In the genomic region with DNA sequence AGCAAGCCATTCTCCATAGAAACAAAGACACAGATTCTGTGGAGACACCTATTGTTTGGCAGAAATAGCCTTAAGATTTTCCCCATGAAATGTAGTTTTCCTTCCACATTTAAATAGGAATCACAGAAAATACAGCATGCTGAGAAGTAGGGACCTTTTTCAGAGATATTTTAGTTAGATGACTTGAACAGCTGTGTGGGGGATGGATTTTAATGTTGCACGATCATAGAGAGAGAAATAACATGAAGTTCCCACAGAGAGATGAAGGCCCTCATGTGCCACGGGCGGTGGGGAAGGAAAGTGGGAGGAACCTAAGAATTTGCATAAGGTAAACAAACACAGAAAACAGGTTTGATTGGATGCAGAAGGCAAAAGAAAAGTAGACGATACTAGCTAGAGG, we compare ENCODE assay signal across 16 mouse cellular contexts.
"Had no signal": no experiment of that assay in that cellular context is flagged by ENCODE, and none has a peak within 500 bp of the region (broad histone marks: within the 10 kb centered on the region; RNA-seq: fewer than 3 reads in every experiment).

No protein-coding gene starts in this region.

- ATAC-seq: liver, postnatal 0 days; lung, postnatal 0 days; midbrain, embryonic 13.5 days; midbrain, embryonic 15.5 days had no signal

- H3K4me3 ChIP-seq: lung, embryonic 15.5 days; megakaryocyte, embryonic 14.5 days; midbrain, embryonic 13.5 days; midbrain, embryonic 15.5 days; neural tube, embryonic 12.5 days had no signal

- DNase-seq: liver, postnatal 0 days; lung, adult 2 months; lung, postnatal 14 days; lung, postnatal 36 days; right cerebral cortex, postnatal 14 days; spleen, adult 18-20 months; thymus, adult 18-20 months; thymus, postnatal 14 days; thymus, postnatal 36 days had no signal

- H3K27ac ChIP-seq: lung, embryonic 15.5 days; macrophage; midbrain, embryonic 13.5 days; midbrain, embryonic 15.5 days; neural tube, embryonic 12.5 days had no signal
